Mouse (Mus musculus) regulatory T cell (primary cell): ENCODE measurements around the gene Rprd1b.

Experiments used
- in situ Hi-C: fragments of 300-600 bp; cut with MboI, MseI; formaldehyde crosslinking; loops from one replicate; pipeline ENCODE4 v1.15.1; 2025; ENCODE audit warnings: high pct_unique_total_duplicates

The Rprd1b gene

DNA sequence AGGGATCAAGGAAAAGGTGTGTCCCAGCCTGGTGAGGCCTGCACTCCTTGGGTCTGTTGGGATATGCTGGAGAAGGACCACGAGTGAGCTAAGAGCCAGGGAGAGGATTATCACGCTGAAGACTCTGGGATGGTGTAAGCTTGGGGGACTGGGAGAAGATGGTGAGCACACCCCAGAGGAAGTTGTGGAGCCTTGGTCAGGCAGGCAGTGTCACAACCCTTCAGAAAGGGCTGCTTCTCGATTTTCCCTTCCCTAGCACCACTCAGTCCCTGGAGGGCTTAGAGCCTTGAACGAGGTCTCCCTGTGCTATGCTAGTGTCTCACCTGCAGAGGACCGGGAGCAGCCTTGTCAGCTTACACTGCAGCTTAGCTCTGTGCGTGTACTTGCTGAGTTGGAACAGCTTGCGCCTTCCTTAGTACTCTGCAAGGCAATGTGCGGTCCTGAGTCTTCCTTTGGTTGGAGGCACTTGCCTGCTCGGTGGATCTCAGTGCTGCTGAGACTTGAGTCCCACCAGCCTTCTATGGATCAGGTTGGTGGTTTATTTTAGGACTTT is 51.6 kb downstream of the Rprd1b start:
- in situ Hi-C loops = no loop called here

- in situ Hi-C loops = no loop called here
Observed at GRCm38 (mm10) chr2:158080622-158081241, 52.4 kb downstream of the Rprd1b start.

DNA sequence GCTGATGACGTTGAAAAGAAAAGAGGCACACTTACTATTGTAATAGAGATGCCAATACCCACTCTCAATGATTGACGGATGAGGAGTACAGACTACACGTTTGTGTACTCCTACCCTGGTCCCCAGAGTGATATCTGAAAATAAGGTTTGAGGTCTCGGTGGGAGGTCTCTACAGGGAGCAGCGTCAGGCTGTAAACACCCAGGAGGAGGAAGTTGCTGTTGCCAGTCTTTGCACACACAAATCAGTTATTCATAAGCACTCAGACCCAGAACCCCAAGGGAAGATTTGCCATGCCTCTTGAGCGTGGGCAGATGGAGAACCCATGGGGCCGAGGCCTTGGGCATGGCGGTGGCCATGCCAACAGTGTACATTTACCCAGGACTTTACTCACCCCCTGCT is 56.2 kb downstream of the Rprd1b start:
- in situ Hi-C loops = no loop called here

DNA sequence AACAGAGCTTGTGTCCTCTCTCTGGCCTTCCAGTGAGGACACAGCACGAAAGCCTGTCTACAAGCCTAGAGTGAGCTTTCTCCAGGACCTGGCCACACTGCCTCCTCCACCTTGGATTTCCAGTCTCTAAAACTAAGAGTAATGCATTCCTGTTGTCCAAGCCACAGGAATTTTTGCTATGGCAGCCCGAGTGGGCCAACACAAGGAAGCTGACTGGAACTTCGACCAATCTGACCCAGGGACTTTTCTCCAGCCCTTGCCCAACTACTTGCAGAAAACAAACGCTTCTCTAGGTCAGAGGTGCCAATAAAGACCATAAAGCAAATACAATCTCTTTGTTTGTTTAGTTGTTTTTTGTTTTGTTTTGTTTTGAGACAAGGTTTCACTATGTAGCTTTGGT is 61.8 kb downstream of the Rprd1b start:
- in situ Hi-C loops = no loop called here

DNA sequence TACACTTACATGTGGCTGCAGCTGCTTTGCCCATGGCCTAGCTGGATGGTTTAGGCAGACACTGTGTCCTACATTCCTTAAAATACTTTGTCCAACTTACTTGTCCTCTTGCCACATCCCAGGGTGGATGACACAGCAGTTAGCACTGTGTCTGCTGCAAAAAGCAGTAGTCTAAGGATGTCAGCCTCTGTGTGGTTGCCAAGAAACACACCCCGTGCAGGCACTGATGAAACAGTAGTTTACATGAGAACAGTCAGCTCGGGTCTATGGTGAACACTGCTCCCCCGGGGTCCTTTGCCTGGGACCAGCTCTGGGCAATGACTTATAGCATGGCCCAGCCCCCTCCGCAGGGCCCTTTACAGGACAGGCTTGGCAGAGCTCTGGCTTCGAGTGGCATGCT is 65.0 kb downstream of the Rprd1b start:
- in situ Hi-C loops = no loop called here

DNA sequence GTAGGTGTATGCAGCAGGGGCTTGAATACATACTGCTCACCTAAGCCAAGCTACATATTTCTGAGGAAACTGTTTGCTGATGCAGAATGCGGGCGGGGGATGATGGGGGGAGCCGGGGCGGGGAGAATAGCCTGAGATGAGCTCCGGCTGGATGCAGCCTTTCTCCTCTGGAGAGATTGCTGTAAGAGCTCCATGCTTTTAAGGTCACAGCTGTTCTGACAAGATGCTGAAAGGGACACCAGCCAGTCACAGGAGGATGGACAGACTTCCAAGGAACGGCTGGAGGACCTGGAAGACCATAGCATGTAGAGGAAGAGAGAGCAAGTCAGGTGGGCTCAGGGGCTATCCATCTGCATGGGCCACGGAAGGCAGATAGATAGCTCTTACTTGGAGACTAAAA is 66.0 kb downstream of the Rprd1b start:
- in situ Hi-C loops = no loop called here

DNA sequence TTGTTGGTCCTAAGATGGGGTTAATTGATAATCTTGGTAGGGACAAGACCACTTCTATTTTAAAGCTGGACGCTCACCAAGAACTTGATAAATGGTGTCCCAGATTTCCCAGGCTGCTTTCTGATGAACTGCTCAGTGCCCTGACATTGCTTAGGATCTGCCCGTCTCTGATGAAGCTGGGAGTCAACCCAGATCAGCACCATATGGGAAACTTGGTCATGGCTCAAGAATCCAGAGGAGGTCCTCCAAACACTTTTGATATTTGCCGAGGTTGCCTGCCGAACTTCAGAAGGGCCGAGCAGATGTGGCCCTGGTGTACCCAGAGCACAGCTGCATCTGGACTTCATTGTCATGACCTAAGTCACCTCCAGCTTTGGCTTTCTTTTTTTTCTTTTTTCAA is 66.5 kb downstream of the Rprd1b start:
- in situ Hi-C loops = no loop called here

DNA sequence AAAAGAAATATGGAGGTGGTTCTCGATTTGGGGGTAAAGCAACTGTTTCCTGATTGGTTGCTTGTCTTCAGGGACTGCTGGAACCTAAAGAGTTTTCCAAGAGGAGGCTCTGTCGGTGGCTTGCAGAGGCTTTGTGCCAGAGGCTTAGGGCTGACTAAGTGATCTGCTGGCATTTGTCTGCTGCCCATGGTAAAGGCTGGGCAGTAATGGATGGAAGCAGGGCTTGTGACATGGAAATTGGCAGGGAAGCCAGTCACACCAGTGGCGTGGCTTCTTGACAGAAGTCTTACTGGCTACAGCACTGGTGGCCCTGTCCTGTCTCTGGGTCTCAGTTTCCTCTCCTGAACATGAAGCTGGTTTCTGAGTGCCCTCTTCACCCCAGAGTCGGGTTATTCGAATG is 68.8 kb downstream of the Rprd1b start:
- in situ Hi-C loops = no loop called here

- in situ Hi-C loops = no loop called here
Observed at GRCm38 (mm10) chr2:158098730-158099129, 70.4 kb downstream of the Rprd1b start.

DNA sequence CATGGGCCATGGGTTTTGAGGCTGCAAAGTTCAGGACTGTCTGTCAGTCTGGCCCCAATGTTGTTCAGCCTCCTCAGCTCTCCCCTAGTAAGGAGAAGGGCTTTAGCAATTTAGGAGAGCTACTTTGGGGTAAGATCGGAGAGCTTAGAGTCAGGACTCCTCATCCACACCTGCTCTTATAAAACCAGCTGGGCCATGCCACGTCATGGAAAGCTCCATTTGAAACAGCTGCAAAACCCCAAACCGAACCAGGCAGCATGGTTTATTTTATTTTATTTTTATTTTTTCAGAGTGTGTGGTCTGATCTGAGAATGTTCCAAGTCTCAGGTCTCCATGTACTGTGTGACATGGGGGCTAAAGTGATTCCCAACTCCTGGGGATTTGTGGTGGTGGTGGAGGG is 71.2 kb downstream of the Rprd1b start:
- in situ Hi-C loops = no loop called here

DNA sequence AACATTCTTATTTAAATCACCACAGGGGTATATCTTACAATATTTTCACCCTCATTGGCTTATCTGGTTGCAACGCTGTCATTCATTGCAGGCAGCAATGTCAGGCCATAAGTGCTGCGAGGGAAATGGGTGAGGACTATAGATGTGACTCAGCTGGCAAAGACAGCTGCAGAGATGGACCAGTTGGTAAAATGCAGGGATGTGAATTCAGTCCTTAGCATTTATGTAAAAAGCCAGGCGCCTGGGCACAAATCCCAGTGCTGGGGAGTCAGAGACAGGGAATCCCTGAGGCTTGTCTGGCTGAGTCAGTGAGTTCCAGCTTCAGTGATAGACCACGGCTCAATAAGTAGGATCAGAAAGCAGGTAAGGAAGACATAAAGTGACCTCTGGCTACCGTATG is 73.5 kb downstream of the Rprd1b start:
- in situ Hi-C loops = no loop called here

DNA sequence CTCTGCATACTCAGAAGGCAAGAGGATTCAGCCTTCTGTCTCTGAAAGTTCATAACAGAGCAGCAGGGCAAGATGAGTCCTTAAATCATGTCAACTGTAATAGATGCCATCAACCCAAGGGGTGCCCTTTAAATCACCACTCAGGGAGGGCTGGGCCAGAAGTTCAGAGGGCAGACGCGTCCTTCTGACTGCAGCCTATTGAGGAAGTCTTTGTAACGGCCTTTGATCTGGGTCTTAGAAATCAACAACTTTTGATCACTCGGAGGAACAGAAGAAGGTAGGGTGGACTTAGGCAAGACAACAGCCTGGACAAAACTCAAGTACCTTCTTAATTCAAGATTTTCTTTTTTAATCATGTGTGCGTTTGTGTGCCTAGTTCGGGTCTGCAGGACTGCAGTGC is 76.7 kb downstream of the Rprd1b start:
- in situ Hi-C loops = no loop called here

GRCm38 (mm10) chr2:158105605-158106004 is 77.3 kb downstream of the Rprd1b start:
- in situ Hi-C loops = no loop called here

- in situ Hi-C loops = no loop called here
Observed at GRCm38 (mm10) chr2:158106947-158107587, 78.8 kb downstream of the Rprd1b start.

DNA sequence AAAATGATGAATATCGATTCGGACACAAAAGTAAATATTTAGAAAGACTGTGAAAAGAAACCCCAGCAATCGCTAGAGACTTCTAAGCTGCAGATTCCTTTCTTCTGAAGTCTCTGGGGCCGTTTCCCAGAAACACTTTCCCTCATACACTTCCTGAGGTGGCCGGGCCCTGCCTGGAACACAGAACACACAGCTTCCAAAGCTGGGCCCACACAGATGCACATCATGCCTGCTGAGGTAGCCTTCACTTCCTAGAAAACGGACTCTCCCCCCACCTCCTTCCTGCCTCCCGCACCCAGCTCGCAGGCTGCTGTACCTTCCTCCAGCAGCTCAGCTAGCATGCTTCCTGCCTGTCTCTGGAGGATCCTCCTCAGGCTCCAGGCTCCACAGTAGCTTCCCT is 81.2 kb downstream of the Rprd1b start:
- in situ Hi-C loops = no loop called here

- in situ Hi-C loops = loop anchor here (5.0 kb wide), 1 partner anchor 79 kb away; no protein-coding TSS in a partner anchor
Observed at GRCm38 (mm10) chr2:158113591-158114257, 85.4 kb downstream of the Rprd1b start.

DNA sequence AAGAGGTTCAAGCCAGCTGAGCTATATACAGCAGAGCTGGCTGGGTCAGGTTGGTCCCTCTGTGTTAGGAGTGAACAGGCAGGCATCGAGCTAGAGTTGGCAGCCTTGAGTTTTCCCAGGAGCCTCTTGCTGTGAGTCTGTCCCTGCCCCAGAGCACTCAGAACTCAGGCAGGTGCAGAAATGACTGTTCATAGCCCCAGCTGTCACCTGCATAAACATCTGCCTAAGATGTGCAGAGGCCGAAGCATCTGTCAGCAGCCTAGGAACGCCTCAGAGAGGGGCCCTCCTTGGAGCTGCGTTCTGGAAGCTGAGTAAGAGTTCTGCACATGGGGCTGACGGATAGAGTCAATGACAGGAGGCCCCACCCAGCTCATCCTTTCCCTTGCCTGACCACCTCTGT is 86.6 kb downstream of the Rprd1b start:
- in situ Hi-C loops = loop anchor here (5.0 kb wide), 1 partner anchor 77 kb away; no protein-coding TSS in a partner anchor

GRCm38 (mm10) chr2:158115838-158116453 is 87.6 kb downstream of the Rprd1b start:
- in situ Hi-C loops = no loop called here

DNA sequence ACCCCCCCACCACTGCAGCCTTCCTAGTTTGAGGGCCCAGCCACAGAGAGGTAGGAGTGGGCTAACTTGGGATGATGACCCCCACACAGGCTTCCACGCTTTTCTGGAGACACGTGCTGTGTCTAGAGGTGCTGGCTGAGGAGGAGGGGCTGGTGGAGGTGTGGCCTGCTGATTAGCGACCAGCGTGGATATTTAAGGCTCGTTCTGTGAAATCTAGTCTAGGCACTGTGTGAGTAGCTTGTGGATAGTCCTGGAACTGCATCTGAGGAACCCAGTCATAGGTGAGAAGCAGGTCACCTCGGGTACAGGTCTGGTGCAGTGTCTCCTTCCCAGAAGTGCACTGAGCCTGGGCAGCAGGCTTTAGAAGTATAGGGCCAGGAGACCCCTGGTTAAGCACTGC is 88.4 kb downstream of the Rprd1b start:
- in situ Hi-C loops = no loop called here

- in situ Hi-C loops = no loop called here
Observed at GRCm38 (mm10) chr2:158119145-158119544, 90.8 kb downstream of the Rprd1b start.

GRCm38 (mm10) chr2:158120211-158120610 is 91.9 kb downstream of the Rprd1b start:
- in situ Hi-C loops = no loop called here

DNA sequence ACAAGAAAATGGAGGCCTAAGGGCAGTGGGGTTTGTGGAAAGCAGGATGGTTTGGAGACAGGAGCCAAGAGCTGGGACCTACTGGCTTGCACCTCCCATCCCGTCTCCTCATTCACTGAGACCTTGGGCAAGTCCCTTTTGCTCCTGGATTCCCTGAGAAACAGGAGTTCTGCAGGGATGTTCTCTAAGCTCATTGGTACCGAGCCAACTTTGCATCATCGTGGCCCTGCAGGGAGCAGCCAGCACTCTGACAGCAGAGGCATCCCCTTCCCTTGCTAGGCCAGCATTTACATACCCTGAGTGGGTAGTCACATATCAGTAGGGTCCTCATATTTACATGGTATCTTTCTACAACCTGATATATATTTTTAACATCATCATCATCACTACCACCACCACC is 92.6 kb downstream of the Rprd1b start:
- in situ Hi-C loops = no loop called here
